Mouse (Mus musculus) hindbrain, embryonic 16.5 days (tissue): ENCODE results near the gene Smim20. TPM values are rescaled to one million over a fixed set of nuclear protein-coding genes. Genes with fewer than 3 reads are reported as not detected.
A peak's percentile ranks its signal among the peaks of the same experiment; 100 is the strongest.

Source experiments
- ATAC-seq: fragments of 200-750 bp; cut with Nextera tagmentation; 2 replicates; pipeline ENCODE4 v1.8.0; 2017; ENCODE audit warnings: moderate TSS enrichment, moderate library complexity
- H3K27ac ChIP-seq: fragments of 300-500 bp; sonication (generic); 2 replicates; pipeline ENCODE4 v1.5.1; 2014; ENCODE audit warnings: low read depth, mild to moderate bottlenecking, control low read depth, low read length, moderate library complexity
- H3K27me3 ChIP-seq: fragments of 300-500 bp; sonication (generic); replicated peaks from 2 replicates; pipeline ENCODE4 v1.6.1; 2014; ENCODE audit warnings: low read length; ENCODE audit not compliant: control insufficient read depth, insufficient read depth
- H3K36me3 ChIP-seq: fragments of 300-500 bp; sonication (generic); 2 replicates; pipeline ENCODE4 v1.6.1; 2014; ENCODE audit warnings: mild to moderate bottlenecking, low read length, moderate library complexity, mixed read lengths; ENCODE audit not compliant: control insufficient read depth, insufficient read depth
- H3K4me1 ChIP-seq: fragments of 300-500 bp; sonication (generic); 2 replicates; pipeline ENCODE4 v1.6.1; 2014; ENCODE audit warnings: low read depth, low read length; ENCODE audit not compliant: control insufficient read depth, insufficient read depth
- H3K4me2 ChIP-seq: fragments of 300-500 bp; sonication (generic); 2 replicates; pipeline ENCODE4 v1.6.1; 2014; ENCODE audit warnings: mild to moderate bottlenecking, low read length, control low read depth, moderate library complexity
- H3K4me3 ChIP-seq: fragments of 300-500 bp; sonication (generic); 2 replicates; pipeline ENCODE4 v1.5.1; 2014; ENCODE audit warnings: mild to moderate bottlenecking, low read length, control low read depth, moderate library complexity
- H3K9ac ChIP-seq: fragments of 300-500 bp; sonication (generic); 2 replicates; pipeline ENCODE4 v1.6.1; 2014; ENCODE audit warnings: low read depth, mild to moderate bottlenecking, control low read depth, low read length, moderate library complexity
- H3K9me3 ChIP-seq: fragments of 300-500 bp; sonication (generic); 2 replicates; pipeline ENCODE4 v1.6.1; 2014; ENCODE audit warnings: mild to moderate bottlenecking, low read length, moderate library complexity; ENCODE audit not compliant: control insufficient read depth
- WGBS: fragments of 180-500 bp; shearing (Covaris S2); extraction: QIAGEN DNeasy Blood & Tissue Kit; methylation state at CpG from one replicate; pipeline ENCODE4 v1.1.7; 2014; 5-methylcytosine and 5-hydroxymethylcytosine counted together
- polyA plus RNA-seq: library from polyadenylated mRNA; unstranded; fragments of >200 nt; fragmentation: Nextera tagmentation; extraction: Ambion mirVana; gene quantifications from 2 replicates; pipeline ENCODE4 v1.2.1, GENCODE M21; 2015

Smim20 gene
- polyA plus RNA-seq, 1 experiment from 2014 or later: 80.1 TPM

DNA sequence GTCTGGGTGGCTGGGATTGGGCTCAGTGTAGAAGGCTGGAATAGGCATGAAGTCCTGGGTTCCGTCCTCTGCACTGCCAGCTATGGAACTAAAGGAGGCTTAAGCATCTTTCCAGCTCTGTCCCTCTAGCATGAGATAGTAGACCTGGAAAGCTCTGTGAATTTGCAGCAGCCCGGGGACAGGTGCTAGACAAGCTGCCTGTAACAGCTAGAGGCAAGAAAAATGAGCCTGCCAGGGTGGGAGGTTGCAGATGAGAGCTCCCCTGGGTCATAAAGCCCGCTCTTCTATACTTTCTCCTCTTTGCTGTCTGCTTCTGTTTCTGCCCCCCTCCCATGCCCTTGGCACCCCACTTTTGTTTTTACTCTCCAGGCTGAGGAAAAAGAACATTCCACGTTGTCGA is 7.0 kb upstream of the Smim20 start:
- ATAC-seq: no peak
- WGBS: 55% methylated on average over 5 of the region's 5 CpGs
- Histone ChIP-seq H3K4me3 (no peak overlapping the region), H3K9ac (no peak overlapping the region), H3K36me3 (no peaks in the 10 kb centered on the region), H3K4me2 (no peak overlapping the region), H3K4me1 (no peaks in the 10 kb centered on the region; the same call in 1 of the 2 replicates), H3K9me3 (no peaks in the 10 kb centered on the region), H3K27ac (no peak overlapping the region), H3K27me3 (no peaks in the 10 kb centered on the region)

DNA sequence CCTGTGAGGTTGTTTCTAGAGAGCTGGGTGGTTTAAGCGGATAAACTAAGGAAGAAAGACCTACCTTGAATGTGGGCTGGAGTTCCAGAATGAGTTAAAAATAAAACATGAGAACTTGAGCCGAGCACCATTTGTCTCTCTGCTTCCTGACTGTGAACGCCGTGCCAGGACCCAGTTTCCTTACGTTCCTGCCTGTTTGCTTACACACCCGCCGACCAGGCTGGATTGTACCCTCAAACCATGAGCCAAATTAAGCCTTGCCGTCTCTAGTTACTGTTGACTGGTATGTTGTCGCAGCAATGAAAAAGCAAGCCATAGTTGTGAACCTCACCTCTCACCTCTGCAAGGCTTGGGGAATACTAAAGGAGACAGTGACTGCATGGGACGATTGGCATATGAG is 4.9 kb upstream of the Smim20 start:
- Histone ChIP-seq H3K36me3 (no peaks in the 10 kb centered on the region), H3K4me2 (no peak overlapping the region), H3K27me3 (no peaks in the 10 kb centered on the region), H3K4me1 (no peaks in the 10 kb centered on the region; the same call in 1 of the 2 replicates), H3K27ac (no peak overlapping the region), H3K9me3 (no peaks in the 10 kb centered on the region), H3K4me3 (no peak overlapping the region), H3K9ac (no peak overlapping the region)
- 91% methylated on average over 10 of the region's 10 CpGs for WGBS
- ATAC-seq: no peak

DNA sequence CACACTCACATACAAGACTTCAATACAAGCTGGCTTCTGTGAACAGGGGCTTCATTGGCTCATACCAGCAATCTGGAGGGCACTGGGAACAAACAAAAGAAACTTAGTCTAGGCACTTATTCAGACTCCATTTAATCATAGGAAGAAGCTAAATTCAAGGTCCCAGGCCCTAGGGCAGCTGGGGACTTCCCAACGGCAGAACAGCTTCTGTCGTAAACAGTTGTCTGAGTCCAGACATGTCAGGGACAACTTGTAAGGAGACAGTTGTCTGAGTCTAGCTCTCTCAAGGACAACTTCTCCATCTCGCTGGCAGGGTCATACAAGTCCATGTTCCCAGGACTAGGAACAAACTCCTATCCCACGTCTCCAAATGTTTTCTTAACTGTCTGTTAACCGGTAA is 2.8 kb upstream of the Smim20 start:
- WGBS: 88% methylated on average over 5 of the region's 5 CpGs
- Histone ChIP-seq H3K4me1 (peaks cover 2% of the 10 kb centered on the region), H3K36me3 (no peaks in the 10 kb centered on the region)

DNA sequence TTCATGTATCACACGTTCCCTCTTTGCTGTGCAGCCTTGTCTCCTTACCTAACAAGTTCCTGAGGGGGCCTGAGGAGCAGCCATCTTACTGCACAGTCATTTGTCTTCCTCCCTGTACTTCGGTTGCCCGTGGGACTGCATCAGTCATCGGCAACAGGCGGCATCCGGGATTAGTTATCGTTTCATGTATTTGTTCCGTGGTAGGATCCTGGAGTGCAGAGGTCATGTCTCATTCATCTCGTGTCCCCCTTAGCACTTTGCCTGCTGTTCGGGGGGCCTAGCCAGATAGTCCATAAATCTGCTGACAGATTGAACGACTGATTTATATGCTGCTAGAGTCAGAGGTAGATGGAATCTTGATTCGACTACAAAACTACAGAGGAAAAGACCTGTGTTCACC is 1.1 kb upstream of the Smim20 start:
- Histone ChIP-seq H3K9ac (no peak overlapping the region), H3K4me3 (no peak overlapping the region)
- WGBS: 62% methylated on average over 12 of the region's 12 CpGs

More for the DNA sequence above, 2.8 kb upstream of the Smim20 start:
- Histone ChIP-seq H3K27ac (no peak overlapping the region), H3K9ac (no peak overlapping the region), H3K4me3 (no peak overlapping the region), H3K27me3 (no peaks in the 10 kb centered on the region), H3K4me2 (no peak overlapping the region), H3K9me3 (no peaks in the 10 kb centered on the region)
- ATAC-seq: no peak

DNA sequence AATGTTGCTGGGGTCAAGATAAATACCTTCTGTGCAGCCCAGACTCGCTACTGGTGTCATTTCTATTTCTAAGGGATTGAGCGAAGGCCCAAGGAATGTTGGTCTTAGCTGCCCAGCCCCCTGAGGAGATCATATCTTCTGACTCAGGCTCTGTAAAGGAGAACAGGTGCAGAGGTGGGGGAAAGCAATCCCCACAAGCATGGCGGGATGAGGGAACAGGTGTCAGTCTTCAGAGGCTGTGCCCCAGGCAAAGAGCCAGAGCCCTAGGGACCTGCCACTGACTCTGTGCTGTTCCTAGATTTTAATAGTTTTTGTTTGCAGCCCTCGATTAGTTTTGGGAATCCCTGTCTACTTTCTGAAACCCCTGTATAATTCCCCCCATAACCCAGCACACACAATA is 702 bp upstream of the Smim20 start:
- 0 out of 2 replicates have a peak, but pooled peaks have one; percentile 1 for ATAC-seq
- Histone ChIP-seq H3K4me2 (no peak overlapping the region), H3K9ac (no peak overlapping the region), H3K27me3 (no peaks in the 10 kb centered on the region), H3K4me1 (peaks cover 2% of the 10 kb centered on the region), H3K4me3 (no peak overlapping the region), H3K9me3 (no peaks in the 10 kb centered on the region), H3K27ac (peak overlapping the region; percentile 13; the same call in 1 of the 2 replicates), H3K36me3 (no peaks in the 10 kb centered on the region)
- 75% methylated on average over 4 of the region's 4 CpGs for WGBS

More for the DNA sequence above, 1.1 kb upstream of the Smim20 start:
- Histone ChIP-seq H3K9me3 (no peaks in the 10 kb centered on the region), H3K27me3 (no peaks in the 10 kb centered on the region), H3K4me2 (no peak overlapping the region), H3K27ac (no peak overlapping the region), H3K4me1 (peaks cover 2% of the 10 kb centered on the region), H3K36me3 (no peaks in the 10 kb centered on the region)
- no peak for ATAC-seq

DNA sequence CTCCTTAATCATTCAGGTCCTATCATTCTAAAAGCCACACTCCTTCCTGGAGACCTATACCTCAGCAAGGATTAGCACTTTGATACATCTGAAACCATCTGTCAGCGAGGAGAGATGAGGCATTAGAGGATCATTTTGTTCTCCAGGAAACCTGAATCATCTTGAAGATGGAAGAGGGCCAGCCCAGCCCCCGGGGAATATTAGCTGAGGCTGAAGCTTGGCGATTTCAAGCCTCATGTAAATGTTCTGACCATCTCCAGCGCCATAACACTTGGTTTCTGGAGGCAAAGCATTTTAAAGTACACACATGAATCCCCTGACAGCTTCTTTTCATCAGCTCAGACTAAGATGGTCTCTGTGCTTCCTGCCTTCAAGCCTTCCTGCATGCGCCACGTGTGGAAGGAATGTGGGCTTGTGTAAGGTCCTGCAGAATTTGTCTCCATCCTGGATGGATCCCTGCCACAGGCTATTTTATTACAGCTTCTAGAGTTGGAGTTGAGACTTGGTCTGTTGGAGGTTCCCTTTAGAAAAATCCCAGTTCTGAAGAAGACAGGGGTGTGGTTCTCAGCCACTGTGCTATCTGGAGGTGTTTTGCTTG is 1.3 kb downstream of the Smim20 start:
- H3K9ac ChIP-seq: no peak overlapping the region
- ATAC-seq: no peak
- no peak overlapping the region for H3K4me2 ChIP-seq
- no peak overlapping the region for H3K27ac ChIP-seq
- H3K36me3 ChIP-seq: no peaks in the 10 kb centered on the region
- no peaks in the 10 kb centered on the region for H3K9me3 ChIP-seq
- WGBS: 70% methylated on average over 6 of the region's 6 CpGs
- no peak overlapping the region for H3K4me3 ChIP-seq
- no peaks in the 10 kb centered on the region for H3K27me3 ChIP-seq
- H3K4me1 ChIP-seq: peaks cover 2% of the 10 kb centered on the region

DNA sequence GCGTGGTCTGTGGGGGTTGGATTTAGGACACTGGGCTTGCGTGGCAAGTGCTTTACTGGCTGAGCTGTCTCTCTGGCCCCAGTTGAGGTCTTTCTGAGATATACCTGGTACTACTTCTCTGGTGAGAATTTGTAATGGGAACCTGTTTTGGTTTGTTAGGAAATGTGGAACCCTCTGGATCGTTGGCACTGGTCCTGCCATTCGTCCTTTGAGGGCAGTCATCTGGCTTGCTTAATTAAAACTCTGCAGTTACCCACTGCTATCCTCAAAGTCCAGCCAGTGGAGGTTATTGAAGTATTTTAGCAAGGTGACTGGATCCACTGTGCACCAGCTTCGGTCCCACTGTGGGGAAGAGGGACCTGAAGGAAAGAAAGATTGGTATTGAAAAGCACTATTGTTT is 2.9 kb downstream of the Smim20 start:
- Histone ChIP-seq H3K4me2 (no peak overlapping the region), H3K27me3 (no peaks in the 10 kb centered on the region), H3K4me1 (peaks cover 4% of the 10 kb centered on the region), H3K9ac (no peak overlapping the region), H3K27ac (no peak overlapping the region), H3K36me3 (no peaks in the 10 kb centered on the region), H3K4me3 (no peak overlapping the region), H3K9me3 (no peaks in the 10 kb centered on the region)
- WGBS: 85% methylated on average over 5 of the region's 5 CpGs
- no peak for ATAC-seq

DNA sequence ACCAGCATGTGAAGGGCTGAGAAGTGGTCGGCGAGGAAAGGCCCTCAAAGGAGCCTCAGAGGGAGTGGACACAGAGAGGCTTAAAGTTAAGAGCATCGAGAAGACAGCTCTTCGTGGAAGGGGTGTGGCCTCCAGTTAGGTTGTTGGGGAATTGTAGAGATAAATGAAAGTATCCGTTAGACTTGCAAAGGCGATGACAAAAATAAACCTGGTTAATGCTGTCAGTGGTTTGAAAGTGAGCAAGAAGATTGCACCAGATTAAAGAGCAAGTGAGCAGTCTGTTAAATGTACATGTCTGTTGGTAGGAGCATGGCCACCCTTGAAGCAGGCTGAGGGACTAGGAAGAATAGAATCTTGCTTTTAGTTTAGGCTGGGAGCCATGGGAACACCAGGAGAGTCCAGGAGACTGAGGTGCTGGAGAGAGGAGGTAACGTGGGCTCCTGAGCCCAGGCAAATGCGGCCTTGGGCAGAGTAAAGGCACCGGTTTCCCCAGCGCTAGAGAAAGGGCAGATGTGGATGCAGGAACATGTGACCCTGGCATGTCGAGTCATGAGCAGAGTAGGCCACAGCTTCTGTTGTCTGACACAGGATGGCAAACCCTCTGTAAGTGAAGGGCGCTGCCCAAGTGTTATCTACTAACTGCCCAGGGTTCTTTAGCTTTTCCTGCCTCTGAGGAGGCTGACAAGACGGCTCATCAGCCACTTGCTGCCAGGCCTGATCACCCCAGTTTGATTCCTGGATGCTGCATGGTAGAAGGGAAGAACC is 4.2 kb downstream of the Smim20 start:
- H3K27ac ChIP-seq: no peak overlapping the region
- no peaks in the 10 kb centered on the region for H3K9me3 ChIP-seq
- ATAC-seq: no peak
- H3K4me1 ChIP-seq: peaks cover 16% of the 10 kb centered on the region
- no peaks in the 10 kb centered on the region for H3K27me3 ChIP-seq
- H3K4me2 ChIP-seq: no peak overlapping the region
- no peaks in the 10 kb centered on the region for H3K36me3 ChIP-seq
- H3K4me3 ChIP-seq: no peak overlapping the region
- WGBS: 94% methylated on average over 13 of the region's 13 CpGs
- H3K9ac ChIP-seq: no peak overlapping the region

DNA sequence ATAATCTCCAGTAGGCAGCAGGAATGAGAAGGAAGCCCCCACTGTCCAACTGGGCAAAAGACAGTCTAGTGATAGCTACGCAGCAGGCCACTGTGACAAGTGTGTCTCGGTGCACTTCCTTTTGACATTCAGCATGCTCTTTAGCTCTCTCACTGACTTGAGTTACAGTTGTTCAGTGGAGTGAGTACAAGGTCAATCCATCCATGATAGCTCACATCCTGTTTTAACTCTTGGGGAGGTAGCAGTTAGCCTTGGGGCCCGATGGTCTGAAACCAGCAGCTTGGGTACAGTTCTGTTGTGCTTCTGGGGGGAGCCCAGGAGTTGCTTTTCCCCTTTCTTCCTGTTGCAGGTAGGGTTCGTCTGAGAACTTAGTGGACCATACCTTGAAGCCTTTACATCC is 5.7 kb downstream of the Smim20 start:
- H3K27me3 ChIP-seq: no peaks in the 10 kb centered on the region
- H3K4me1 ChIP-seq: peaks cover 19% of the 10 kb centered on the region
- 92% methylated on average over 4 of the region's 4 CpGs for WGBS
- H3K4me3 ChIP-seq: no peak overlapping the region
- no peak overlapping the region for H3K4me2 ChIP-seq
- H3K9ac ChIP-seq: no peak overlapping the region
- no peak for ATAC-seq
- H3K27ac ChIP-seq: no peak overlapping the region
- H3K36me3 ChIP-seq: no peaks in the 10 kb centered on the region
- H3K9me3 ChIP-seq: no peaks in the 10 kb centered on the region
